Mouse (Mus musculus): ENCODE data around the gene Raf1. TPM values are rescaled to one million over a fixed set of nuclear protein-coding genes. Genes with fewer than 3 reads are reported as not detected.

Gene Raf1
- polyA plus RNA-seq, 1 experiment from 2014 or later, result 90.6 TPM

DNA sequence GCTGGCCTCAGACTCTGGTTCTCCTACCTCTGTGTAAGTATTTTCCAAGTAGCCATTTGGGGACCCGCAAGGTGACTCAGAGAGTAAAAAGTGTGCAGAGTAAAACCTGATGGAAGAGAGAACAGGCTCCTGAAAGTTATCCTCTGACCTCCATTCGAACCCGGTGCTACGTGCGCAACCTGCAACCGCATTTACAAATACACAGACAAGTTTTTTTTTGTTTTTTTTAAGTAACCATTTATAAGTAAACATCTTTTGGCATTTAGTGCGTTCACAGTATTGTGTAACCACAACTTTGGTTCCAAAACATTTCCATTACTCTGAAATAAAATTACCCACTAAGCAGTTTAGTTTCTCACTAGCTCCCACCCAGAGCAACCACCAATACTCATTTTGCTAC, 1.0 kb upstream of the Raf1 start:
- Histone ChIP-seq H3K27ac (peak overlapping the region; percentile 97; the same call in 1 of the 2 replicates), H3K9ac (no peak overlapping the region), H3K27me3 (no peaks in the 10 kb centered on the region), H3K9me3 (no peaks in the 10 kb centered on the region), H3K4me2 (peak overlapping the region; percentile 55), H3K4me3 (peak overlapping the region; percentile 76), H3K4me1 (peaks cover 11% of the 10 kb centered on the region), H3K36me3 (no peaks in the 10 kb centered on the region)
- ATAC-seq (ENCODE audit: borderline replicate concordance, extremely low read depth, low FRiP score, low TSS enrichment), result no peak
- WGBS, result 88% methylated on average over 7 of the region's 7 CpGs

DNA sequence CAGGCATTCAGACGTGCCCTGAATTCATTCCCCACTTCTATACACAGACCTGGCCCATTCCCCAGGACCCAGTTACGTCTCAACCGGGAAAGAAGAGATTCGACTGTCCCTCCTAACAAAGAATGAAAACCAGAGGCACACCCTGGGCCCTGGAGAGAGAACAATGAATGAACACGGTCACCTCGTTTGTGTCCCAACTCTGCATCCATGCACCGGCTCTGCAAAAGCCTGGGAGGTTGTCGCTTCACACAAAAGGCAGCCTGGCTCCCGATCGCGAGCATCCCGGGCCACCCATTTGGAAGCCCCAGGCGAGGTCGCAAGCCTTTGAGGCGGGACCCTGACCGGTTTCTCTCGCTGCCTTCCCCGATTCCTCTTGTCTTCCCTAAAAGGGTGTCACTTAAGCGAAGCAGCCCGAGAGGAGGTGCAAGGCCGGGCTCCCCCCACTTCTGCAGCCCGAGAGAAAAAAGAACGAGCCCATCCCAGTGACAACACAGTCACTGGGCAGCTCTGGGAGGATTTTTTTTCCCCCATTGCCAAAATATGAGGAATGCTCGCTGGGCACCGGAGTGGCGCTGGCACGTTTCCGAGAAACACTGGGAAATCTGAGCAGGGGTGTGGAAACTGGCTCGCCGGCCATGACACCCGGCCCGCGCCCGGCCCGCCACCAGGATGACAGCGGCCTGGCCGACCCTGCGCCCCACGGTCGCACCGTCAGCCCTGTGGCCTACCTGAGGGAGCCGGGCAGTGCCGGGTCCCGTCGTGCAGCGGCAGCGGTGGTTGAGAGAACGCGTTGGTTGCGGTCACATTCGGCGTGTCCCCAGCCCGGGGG, 713 bp downstream of the Raf1 start:
- no peaks in the 10 kb centered on the region for H3K9me3 ChIP-seq
- H3K4me1 ChIP-seq, result peaks cover 14% of the 10 kb centered on the region
- ATAC-seq (ENCODE audit: borderline replicate concordance, extremely low read depth, low FRiP score, low TSS enrichment), result peak; percentile 41
- H3K27ac ChIP-seq, result peak overlapping the region; percentile 97
- peak overlapping the region; percentile 63 for H3K4me2 ChIP-seq
- peak overlapping the region; percentile 96 for H3K9ac ChIP-seq
- H3K36me3 ChIP-seq, result no peaks in the 10 kb centered on the region
- WGBS, result under 1% methylated on average over 53 of the region's 53 CpGs
- no peaks in the 10 kb centered on the region for H3K27me3 ChIP-seq
- peak overlapping the region; percentile 76 for H3K4me3 ChIP-seq

DNA sequence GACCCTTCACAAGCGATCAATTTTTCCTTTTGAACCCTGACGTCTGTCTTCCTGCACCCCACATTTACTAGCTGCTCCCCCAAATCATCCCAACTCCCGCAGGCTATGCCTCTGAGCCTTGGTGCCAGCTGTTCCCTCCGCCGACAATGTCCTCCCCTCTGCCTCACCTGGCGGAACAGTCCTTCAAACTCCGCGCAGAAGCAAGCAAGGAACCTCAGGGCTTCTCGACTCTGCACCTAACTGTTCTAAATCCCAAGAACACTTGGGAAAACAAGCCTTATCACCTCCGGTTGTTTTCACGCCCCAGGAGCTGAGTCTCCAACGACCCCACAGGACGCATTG, 1.3 kb downstream of the Raf1 start:
- Histone ChIP-seq H3K9me3 (no peaks in the 10 kb centered on the region), H3K27ac (peak overlapping the region; percentile 97), H3K27me3 (no peaks in the 10 kb centered on the region), H3K4me3 (peak overlapping the region; percentile 76), H3K36me3 (no peaks in the 10 kb centered on the region), H3K4me2 (peak overlapping the region; percentile 63), H3K9ac (peak overlapping the region; percentile 96), H3K4me1 (peaks cover 14% of the 10 kb centered on the region)
- WGBS, result under 1% methylated on average over 13 of the region's 13 CpGs
- no peak for ATAC-seq (ENCODE audit: borderline replicate concordance, extremely low read depth, low FRiP score, low TSS enrichment)

DNA sequence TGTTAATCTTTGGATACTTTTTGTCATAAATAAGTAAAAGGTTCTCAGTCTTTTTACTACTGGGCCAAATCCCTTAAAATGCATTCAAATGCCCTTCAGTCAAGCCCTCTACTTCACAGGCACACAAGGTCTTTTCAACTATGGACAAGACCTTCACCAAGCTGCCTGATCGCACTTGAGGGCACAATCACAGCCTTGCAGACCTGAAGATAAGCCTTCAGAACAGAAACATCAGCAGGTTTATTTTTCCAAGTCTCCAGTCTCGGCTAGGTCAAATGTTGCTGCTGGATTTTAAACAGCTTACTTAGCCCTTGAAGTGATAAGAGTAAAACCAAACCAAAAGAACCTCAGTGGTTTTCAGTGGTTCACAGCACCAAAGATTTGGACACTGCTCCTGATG, 2.1 kb downstream of the Raf1 start:
- Histone ChIP-seq H3K4me3 (peak overlapping the region; percentile 76), H3K9me3 (no peaks in the 10 kb centered on the region), H3K4me1 (peaks cover 14% of the 10 kb centered on the region), H3K27ac (0 out of 2 replicates have a peak overlapping the region, but pooled peaks have one; percentile 10), H3K9ac (peak overlapping the region; percentile 96), H3K27me3 (no peaks in the 10 kb centered on the region), H3K36me3 (no peaks in the 10 kb centered on the region), H3K4me2 (peak overlapping the region; percentile 63)
- WGBS, result 7% methylated on average over 2 of the region's 2 CpGs
- ATAC-seq (ENCODE audit: borderline replicate concordance, extremely low read depth, low FRiP score, low TSS enrichment), result no peak

DNA sequence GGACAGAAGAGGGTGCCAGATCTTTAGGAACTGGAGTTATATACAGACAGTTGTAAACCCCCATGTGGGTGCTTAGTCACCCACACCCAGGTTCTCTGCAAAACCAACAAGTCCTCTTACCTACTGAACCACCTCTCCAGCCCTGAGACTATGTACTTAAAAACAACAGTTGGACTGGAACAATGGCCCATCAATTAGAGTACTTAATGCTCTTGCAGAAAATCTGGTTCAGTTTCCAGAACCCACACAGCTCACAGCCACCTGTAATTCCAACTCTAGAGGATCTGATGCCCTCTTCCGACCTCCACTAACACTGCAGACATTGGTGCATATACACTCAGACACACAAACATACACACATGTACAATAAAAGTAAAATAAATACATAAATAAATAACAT, 3.7 kb downstream of the Raf1 start:
- H3K9ac ChIP-seq, result no peak overlapping the region
- H3K27ac ChIP-seq, result no peak overlapping the region
- H3K9me3 ChIP-seq, result no peaks in the 10 kb centered on the region
- no peaks in the 10 kb centered on the region for H3K36me3 ChIP-seq
- 87% methylated on average over 1 of the region's 1 CpGs for WGBS
- H3K4me1 ChIP-seq, result peaks cover 14% of the 10 kb centered on the region
- no peak for ATAC-seq (ENCODE audit: borderline replicate concordance, extremely low read depth, low FRiP score, low TSS enrichment)
- H3K4me3 ChIP-seq, result no peak overlapping the region
- H3K27me3 ChIP-seq, result no peaks in the 10 kb centered on the region
- no peak overlapping the region for H3K4me2 ChIP-seq

DNA sequence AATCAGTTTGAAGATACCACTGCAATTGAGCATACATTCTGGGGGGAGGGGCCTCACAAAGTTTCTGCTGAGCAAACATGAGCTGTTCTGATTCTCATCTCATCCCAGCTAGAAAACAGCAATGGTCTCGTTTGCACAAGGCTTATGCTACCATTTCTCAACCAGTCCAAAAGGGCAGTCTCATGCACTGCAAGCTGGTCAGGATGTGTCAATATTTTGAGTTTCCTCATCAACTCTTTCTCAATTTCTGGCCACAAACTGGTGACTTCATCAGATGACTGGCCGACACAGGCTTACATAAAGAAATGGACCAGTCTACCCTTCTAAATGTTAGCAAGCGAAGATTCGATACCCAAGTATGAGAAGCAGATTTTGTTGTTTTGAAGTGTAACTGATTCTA, 9.8 kb downstream of the Raf1 start:
- 0 out of 2 replicates have a peak, but pooled peaks cover 8% of the 10 kb centered on the region for H3K4me1 ChIP-seq
- H3K9me3 ChIP-seq, result no peaks in the 10 kb centered on the region
- WGBS, result 77% methylated on average over 4 of the region's 4 CpGs
- 0 out of 2 replicates have a peak, but pooled peaks cover 3% of the 10 kb centered on the region for H3K36me3 ChIP-seq
- no peaks in the 10 kb centered on the region for H3K27me3 ChIP-seq
- no peak overlapping the region for H3K9ac ChIP-seq
- H3K4me2 ChIP-seq, result no peak overlapping the region
- no peak for ATAC-seq (ENCODE audit: borderline replicate concordance, extremely low read depth, low FRiP score, low TSS enrichment)
- H3K27ac ChIP-seq, result no peak overlapping the region
- no peak overlapping the region for H3K4me3 ChIP-seq

DNA sequence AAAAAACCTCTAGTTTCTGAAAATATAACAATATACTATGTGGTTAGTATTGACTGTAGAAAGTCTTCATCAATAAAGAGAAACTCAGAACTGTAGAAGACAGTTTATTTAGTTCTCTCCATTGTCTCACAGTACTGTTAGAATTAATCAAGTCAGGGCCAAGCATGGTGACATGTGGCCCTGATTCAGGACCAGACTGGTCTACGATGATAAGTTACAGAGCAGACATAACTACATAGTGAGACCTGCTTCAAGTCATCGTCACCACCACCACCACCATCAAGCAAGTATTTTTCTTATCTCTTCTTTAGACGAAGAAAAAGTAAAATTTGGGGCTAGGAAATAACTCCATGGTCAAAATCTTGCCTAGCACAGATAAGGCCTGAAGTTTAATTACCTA, 12.2 kb downstream of the Raf1 start:
- H3K9me3 ChIP-seq, result no peaks in the 10 kb centered on the region
- no peaks in the 10 kb centered on the region for H3K27me3 ChIP-seq
- no peak for ATAC-seq (ENCODE audit: borderline replicate concordance, extremely low read depth, low FRiP score, low TSS enrichment)
- no peak overlapping the region for H3K9ac ChIP-seq
- H3K4me1 ChIP-seq, result 0 out of 2 replicates have a peak, but pooled peaks cover 5% of the 10 kb centered on the region
- WGBS, result 74% methylated on average over 3 of the region's 3 CpGs
- no peak overlapping the region for H3K4me3 ChIP-seq
- no peak overlapping the region for H3K27ac ChIP-seq
- no peak overlapping the region for H3K4me2 ChIP-seq
- 0 out of 2 replicates have a peak, but pooled peaks cover 3% of the 10 kb centered on the region for H3K36me3 ChIP-seq

DNA sequence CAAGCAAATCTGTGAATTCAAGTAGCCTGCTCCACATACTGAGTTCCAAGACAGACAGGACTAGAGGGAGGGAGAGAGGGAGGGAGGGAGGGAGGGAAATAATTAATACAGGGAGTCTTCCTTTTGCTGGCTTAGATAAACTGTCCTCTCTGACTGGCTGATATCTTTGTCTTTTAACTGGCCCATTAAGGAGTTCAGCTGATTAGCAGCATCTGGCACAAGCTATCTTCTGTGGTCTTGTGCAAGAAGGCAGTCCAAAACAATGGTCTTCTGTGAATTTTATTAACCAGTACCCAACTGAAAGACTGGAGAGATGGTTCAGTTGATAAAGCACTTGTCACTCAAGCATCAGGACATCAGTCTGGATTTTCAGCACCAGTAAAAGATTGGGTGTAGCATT, 17.6 kb downstream of the Raf1 start:
- no peak overlapping the region for H3K9ac ChIP-seq
- 0 out of 2 replicates have a peak, but pooled peaks cover 3% of the 10 kb centered on the region for H3K36me3 ChIP-seq
- H3K27ac ChIP-seq, result no peak overlapping the region
- no peaks in the 10 kb centered on the region for H3K27me3 ChIP-seq
- no peak overlapping the region for H3K4me3 ChIP-seq
- no peak overlapping the region for H3K4me2 ChIP-seq
- no peaks in the 10 kb centered on the region for H3K9me3 ChIP-seq
- H3K4me1 ChIP-seq, result no peaks in the 10 kb centered on the region
- no peak for ATAC-seq (ENCODE audit: borderline replicate concordance, extremely low read depth, low FRiP score, low TSS enrichment)

DNA sequence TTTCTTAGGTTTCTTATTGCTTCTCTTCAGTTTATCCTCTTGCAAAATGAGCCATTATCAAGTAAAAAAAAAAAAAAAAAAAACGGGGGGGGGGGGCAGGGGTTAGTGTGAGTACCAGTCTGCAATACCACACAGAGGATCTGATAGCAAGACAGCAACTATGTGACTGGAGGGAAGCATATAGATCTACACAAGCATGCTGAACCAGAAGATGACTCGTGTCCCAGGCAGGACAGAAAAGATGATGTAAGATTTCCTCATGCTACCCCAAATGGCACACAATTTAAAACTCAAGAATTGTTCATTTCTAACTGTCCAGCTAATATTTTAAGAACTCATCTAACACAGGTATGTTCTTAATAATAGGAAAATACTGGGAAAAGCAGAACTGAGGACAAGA, 22.5 kb downstream of the Raf1 start:
- Histone ChIP-seq H3K9ac (no peak overlapping the region), H3K4me2 (no peak overlapping the region), H3K4me1 (peaks cover 20% of the 10 kb centered on the region), H3K4me3 (no peak overlapping the region), H3K27ac (no peak overlapping the region), H3K27me3 (no peaks in the 10 kb centered on the region), H3K9me3 (no peaks in the 10 kb centered on the region), H3K36me3 (no peaks in the 10 kb centered on the region)
- WGBS, result 33% methylated on average over 2 of the region's 2 CpGs
- no peak for ATAC-seq (ENCODE audit: borderline replicate concordance, extremely low read depth, low FRiP score, low TSS enrichment)

DNA sequence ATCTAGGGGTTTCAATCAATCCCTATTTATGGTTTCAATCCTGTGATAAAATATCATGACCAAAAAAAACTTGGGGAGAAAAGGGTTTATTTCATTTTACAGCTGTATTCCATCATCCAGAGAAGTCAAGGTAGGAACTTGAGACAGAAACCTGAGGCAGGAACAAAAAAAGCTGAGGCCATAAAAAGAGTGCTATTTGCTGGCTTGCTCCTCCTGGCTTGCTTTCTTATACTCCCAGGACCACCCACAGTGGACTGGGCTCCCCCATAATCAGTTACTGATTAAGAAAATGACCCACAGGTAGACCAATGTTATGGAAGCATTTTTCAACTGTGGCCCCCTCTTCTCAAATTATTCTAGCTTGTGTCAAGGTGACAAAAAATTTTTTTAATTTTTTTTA, 24.7 kb downstream of the Raf1 start:
- Histone ChIP-seq H3K36me3 (no peaks in the 10 kb centered on the region), H3K4me2 (no peak overlapping the region), H3K4me1 (peaks cover 26% of the 10 kb centered on the region), H3K9me3 (no peaks in the 10 kb centered on the region), H3K9ac (no peak overlapping the region), H3K27me3 (no peaks in the 10 kb centered on the region), H3K27ac (no peak overlapping the region), H3K4me3 (no peak overlapping the region)
- ATAC-seq (ENCODE audit: borderline replicate concordance, extremely low read depth, low FRiP score, low TSS enrichment), result no peak

DNA sequence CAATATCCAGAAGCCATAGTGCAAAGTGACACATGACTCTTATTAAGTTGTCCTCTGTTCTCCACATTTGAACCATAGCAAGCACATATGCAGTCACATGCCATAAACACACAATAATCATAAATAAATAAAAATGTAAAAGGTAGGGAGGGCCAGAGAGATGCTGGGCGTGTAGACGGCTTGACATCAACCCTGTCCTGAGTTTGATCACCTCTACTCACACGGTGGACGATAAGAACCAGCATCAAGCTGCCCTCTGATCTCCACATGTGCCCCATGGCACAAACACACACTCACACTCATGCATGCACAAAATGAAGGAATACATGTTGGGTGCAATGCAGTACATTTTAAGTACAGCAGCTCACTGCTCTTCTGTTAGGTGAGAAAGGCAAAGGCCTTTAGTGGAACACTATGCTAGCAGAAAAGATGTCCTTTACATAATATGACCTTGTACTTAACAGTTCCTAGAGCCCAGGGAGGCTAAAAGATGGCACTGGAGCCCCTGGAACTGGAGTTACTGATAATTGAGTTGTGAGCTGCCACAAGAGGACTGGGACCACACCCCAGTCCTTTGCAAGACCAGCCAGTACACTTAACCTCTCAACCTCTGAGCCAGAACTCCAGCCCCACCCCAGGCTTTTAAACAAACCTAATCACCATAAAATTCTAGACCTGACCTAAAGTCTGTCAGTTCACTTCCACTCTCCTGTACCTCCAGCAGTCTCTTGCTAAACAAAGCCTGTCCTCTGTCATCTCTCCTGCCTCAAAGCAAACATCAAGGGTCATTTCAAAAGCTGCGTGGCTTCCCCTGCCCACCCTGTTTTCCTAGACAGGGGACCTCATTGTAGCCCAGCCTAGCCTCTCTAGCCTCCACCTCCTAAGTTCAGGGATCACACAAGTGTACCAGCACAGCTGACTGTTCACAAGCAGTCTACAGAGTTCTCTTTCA, 25.7 kb downstream of the Raf1 start:
- no peak overlapping the region for H3K9ac ChIP-seq
- no peak overlapping the region for H3K4me2 ChIP-seq
- H3K4me1 ChIP-seq, result peaks cover 26% of the 10 kb centered on the region
- no peak overlapping the region for H3K4me3 ChIP-seq
- H3K9me3 ChIP-seq, result no peaks in the 10 kb centered on the region
- no peak overlapping the region for H3K27ac ChIP-seq
- 37% methylated on average over 5 of the region's 5 CpGs for WGBS
- no peaks in the 10 kb centered on the region for H3K36me3 ChIP-seq
- no peak for ATAC-seq (ENCODE audit: borderline replicate concordance, extremely low read depth, low FRiP score, low TSS enrichment)
- no peaks in the 10 kb centered on the region for H3K27me3 ChIP-seq
